Mouse (Mus musculus): Measurements from ENCODE around the gene Gm42957.
"Not testable (repeated sequence)": the region's sequence is repeated elsewhere in the genome, so short reads cannot be mapped to it uniquely, and the experiment has no call there.

Gene Gm42957

DNA sequence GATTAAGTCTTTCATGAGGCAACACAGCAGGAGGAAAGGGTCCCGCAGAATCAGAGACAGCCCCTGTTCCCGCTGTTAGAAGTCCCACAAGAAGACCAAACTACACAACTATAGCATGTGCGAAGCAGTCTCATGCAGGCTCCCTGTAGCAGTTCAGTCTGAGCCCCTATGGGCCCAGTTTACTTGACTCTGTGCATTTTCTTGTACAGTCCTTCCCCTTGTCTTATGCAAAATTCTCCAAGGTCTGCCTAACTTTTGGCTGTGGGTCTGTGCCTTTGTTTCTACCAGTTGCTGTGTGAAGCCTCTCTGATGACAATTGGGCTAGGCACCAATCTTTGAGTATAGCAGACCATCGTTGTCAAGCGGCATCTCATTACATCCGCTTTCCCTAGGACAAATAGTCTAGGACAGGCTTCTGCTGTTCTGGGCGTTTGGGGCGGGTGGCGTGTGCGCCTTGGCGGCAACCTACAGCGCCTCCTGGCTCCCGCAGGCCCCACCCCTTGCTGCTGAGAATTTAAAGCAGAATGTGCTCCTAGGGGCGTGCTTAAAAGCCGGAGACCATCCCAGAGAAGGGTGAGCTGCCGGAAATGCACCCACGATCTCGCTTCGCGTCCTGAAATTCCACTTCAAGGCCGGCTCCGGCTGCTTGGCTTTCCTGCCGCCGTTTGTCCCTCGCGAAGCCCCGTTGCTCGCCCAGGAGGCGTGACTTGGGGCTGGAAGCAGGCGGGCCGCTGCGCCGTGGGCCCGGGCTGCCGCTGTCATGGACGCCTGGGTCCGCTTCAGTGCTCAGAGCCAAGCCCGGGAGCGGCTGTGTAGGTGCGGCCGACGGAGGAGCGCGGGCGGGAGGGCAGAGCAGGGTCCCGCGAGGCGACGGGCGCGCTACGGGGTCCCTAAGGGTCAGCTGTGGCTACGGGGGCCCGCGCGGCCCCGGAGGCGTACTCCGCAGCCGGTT is at the start of gene Gm42957, which contains the start of gene Pex11b:
Gm42957 (plus strand) TSS at position 547 of the 952 bp plus-strand sequence.
Pex11b (plus strand) TSS at position 449 of the 952 bp plus-strand sequence.
- peak; percentile 87 to 89 for DNase-seq

GRCm38 (mm10) chr3:96590657-96591056 is 44.6 kb upstream of the Gm42957 start:
- DNase-seq, result no peak

DNA sequence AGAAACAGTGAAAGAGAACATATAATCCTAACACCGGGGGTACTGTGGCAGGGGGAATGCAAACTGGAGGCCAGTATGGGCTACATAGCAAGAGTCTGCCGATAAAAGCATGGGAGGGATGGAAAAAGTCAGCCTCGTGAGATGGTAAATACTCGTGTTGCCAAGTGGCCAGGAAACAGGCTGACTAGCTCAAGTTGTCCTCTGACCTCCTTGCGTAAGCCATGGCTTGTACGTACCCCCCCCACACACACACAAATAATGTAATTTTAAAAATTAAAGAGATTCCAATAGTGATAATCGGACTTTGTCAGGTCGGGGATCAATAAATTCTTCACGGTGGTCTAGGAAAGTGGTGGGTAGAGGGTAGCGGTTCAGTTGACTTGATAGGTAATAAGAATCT is 41.9 kb upstream of the Gm42957 start:
- DNase-seq, result peak in 1 of 2 experiments; percentile 62

DNA sequence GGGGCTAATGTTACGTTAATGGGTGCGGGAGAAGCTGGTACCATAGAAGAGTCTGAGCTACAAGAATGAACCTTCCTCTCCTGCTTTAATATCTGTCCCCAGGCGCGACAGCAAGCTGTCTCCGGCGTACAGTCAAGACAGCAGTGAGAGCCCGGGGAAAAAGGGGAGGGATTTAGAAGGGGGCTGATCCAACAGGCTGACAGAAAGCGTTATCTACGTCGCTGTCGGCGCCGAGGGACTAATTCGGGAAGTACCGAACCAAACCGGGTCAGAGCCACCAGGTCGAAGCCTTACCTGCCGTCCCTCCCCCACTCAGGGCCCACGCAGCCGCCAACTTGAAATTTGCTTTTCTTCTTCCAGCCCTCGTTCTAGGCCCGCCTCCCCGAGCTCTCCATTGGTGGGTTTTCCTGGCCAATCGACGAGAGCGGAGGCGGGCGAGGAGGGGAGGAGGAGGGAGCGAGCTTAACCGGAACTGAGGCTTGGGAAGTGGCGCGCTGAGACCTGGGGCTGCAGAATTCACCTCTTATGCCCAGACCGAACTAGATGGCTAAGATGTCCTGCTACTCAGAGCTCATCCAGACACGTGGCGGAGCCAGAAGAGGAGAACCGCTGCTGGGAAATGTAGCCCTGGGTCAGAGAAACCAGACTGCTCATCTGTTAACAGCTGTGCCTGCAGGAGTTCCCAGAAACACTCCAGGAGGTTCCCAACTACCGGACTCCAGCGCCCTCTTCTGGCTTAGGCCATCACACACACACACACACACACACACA is 41.3 kb upstream of the Gm42957 start, which contains the start of gene Polr3gl:
Polr3gl (minus strand) TSS at position 392 of the 771 bp plus-strand sequence.
- DNase-seq, result peak; percentile 97 to 98

DNA sequence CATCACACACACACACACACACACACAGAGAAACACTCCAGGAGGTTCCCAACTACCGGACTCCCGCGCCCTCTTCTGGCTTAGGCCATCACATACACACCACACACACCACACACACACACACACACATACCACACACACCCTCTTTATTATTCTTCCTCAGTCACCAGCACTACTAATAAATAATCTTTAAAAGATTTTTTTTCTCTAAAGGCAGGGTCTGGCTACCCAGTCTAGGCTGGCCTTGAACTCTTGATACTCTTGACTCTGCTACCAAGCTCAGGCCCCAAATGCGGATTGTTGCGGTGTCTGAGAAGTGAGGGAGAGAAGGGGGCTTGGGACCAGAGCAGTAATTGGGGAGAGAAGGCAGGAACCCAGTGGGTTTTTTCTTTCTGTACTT is 40.4 kb upstream of the Gm42957 start:
- peak in 1 of 2 experiments; percentile 49 for DNase-seq

DNA sequence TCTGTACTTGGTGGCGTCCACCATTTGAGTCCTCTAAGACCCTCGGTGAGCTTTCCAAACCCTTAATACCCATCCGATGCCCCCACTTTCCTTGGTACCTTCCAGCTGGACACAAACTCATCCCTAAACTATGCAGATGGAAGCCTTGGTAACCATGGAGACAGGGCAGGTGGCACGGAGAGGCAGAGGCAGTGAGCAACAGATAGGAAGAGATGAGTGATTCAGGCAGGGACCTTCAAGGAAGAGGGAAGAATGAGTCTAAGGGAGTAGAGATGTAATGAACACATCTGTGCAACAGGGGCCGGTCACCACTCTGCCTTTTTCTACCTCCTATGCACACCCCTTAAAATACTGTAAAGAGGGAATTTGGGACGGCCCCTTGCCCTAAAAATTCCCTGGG is 39.6 kb upstream of the Gm42957 start:
- peak; percentile 57 to 65 for DNase-seq

DNA sequence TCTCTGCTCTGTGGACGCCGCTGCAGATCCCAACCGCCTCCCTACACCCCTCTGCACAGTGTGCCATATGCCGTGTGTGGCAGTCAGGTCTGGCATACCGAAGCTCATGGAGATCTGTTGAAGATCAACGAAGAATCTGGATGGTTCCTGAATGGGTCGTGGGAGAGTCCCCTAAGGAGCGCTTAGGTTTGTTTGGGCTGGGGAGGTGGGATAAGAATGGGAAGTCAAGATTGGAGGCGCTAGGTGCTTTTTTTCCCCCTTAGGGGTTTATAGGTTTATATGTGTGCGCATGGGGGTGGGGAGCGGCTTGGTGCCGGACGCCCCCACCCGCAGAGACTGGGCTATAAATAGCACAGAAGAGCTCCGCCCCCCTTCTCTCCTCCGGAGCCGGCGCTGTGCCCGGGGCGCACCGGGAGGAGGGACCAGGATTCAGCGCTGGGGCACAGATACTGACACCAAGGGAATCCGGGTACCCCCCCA is 39.0 kb upstream of the Gm42957 start, which contains the start of gene Ankrd34a:
Ankrd34a (plus strand) TSS at position 409 of the 480 bp plus-strand sequence.
- DNase-seq, result peak; percentile 88

DNA sequence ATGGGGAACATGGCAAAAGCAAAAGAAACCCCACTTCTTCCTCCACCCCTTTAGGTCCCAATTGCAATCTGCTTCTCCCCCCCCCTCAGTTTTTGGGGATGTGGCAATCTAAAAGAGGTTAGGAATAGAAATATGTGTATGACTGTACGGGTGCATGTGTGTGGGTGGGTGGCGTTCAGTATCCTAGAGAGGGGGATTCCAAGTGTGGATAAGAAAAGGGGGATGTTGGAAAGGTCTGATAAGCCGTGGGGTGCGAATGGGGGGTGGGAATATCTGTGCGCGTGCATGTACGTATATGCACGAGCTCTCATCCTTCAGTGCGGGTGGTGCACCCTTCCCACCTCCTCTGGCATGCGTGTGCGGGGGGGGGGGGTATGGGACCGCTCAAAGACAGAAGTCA is 38.4 kb upstream of the Gm42957 start:
- DNase-seq, result peak; percentile 48 to 55

- DNase-seq, result peak; percentile 54 to 68
Measured at GRCm38 (mm10) chr3:96597435-96597891, 37.8 kb upstream of the Gm42957 start.

DNA sequence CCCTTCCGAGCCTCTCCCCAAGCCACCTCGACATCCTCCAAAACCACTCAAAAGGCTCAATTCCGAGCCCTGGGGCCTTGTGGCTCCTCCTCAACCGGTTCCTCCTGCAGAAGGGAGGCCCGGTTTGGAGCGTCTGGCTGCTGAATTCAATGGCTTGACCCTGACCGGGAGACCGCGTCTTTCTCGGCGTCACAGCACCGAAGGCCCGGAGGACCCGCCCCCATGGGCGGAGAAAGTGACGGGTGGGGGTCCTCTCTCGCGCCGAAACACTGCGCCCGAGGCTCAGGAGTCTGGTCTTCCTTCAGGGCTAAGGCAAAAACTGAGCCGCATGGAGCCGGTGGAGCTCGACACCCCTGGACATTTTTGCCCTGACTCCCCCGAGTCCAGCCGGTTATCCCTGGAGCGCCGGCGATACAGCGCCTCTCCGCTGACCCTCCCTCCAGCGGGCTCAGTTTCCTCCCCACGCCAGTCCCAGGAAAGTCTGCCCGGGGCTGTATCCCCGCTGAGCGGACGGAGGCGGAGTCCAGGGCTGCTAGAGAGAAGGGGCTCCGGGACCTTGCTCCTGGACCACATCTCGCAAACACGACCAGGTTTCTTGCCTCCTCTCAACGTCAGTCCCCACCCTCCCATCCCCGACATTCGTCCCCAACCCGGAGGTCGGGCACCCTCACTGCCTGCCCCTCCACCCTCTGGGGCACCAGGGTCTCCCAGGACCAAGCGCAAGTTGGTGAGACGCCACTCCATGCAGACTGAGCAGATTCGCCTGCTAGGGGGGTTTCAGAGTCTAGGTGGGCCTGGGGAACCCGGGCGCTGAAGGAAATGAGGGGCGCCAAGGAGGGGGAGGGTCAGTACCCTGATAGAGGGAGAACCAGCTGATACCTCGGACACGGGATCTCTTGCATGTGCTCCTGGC is 36.9 kb upstream of the Gm42957 start:
- peak; percentile 78 to 82 for DNase-seq

DNA sequence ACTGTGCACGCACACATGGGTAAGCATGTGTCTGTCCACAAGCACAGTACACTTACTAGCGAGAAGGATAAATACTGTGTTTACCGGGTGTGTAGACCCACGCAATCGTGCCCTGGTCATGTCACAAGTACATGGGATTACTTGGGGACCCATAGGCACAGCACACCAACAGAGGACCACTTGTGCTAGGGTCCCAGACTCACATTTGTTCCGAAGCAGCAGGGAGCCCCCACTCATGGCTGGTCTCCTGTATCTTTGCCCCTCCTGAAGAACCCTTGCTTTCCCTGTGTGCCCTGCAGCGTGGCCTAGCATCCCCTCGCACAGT is 36.2 kb upstream of the Gm42957 start:
- DNase-seq, result no peak

- no peak for DNase-seq
Measured at GRCm38 (mm10) chr3:96599411-96599810, 35.9 kb upstream of the Gm42957 start.

DNA sequence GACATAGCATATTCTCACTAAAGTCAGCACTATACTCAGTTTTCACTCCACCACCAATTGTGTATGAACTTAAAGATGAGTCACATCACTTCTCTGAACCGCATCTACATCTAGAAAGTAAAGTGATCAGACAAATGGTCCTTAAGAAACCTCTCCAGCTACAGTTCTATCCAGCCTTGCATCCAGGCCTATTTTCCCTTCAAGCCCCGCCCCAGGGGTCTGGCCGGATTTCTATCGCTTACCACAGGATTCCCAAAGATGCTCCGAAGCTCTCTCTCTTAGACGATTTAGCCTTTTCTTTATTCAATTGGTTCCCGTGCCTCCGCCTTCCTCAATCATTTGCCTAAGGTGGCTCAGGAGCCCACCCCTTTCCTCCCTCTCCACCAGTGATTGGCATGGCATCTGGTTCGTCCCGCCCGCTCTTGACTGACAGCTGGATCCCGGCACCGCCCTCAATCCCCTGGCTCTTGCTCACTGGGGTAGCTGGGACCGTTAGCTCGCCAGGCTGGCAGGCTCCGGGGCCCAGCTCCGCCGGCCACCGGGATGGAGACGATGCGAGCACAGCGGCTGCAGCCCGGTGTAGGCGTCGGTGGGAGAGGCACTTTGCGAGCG is 34.5 kb upstream of the Gm42957 start, which contains the start of gene Lix1l:
Lix1l (plus strand) TSS at position 511 of the 612 bp plus-strand sequence.
- DNase-seq, result peak; percentile 89 to 93

DNA sequence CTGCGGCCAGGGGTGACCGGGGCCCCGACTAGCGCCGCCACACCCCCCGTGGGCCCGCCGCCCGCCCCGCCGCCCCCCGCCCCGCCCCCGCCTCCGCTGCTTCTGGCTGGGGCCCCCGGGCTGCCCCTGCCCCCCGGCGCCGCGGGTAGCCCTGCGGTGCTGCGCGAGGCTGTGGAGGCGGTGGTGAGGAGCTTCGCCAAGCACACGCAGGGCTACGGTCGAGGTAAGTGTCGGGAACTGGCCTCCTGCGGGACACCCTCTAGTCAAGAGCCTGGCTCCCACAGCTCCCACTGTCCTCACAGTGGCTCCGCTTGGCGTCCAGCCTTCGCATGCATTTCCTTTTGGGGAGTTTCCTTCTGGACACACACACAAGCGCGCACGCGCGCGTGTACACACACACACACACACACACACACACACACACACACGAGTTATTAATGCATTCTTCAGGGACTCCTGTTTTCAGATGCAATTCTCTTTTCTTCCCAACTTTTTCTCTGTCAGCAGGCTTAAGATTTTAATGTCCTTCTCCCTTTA is 34.0 kb upstream of the Gm42957 start:
- DNase-seq, result peak; percentile 67 to 71

DNA sequence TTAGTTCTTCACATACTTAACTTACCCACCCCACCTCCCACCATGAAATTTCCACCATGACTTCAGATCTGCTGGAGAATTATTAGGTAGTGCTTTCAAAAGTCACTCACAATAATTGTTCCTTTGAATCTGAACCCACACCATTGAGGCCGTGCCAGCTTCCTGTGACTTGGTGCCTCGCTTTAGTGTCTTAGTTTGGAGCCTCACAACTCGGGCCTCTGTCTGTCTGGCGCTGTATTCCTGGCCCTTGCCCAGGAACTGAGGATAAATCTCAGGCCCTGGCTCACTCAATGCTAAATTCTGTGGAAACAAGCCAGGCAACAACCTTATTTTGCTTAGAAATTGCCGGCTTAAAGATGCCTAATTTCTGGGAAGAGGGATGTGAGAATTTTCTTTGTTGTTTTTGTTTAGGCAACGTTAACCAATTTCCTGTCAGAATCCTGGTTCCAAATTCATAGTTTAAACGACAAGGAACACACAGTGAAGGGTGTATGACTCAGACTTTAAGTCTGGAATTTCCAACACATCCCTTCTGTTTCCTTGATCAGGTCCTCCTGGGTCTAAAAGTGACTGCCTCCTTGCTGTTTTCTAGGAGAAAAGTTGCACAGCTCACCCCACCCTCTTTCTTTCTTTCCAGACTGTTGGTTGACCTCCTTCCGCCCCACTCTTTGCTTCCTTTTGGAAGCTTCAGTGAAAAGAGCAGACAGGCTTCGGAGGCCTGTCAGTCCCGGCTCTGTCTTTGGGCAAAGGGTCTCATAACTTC is 33.2 kb upstream of the Gm42957 start:
- DNase-seq, result peak; percentile 56 to 69

GRCm38 (mm10) chr3:96602704-96603084 is 32.6 kb upstream of the Gm42957 start:
- DNase-seq, result no peak

- DNase-seq, result peak; percentile 90 to 92
Measured at GRCm38 (mm10) chr3:96603311-96603710, 32.0 kb upstream of the Gm42957 start.

DNA sequence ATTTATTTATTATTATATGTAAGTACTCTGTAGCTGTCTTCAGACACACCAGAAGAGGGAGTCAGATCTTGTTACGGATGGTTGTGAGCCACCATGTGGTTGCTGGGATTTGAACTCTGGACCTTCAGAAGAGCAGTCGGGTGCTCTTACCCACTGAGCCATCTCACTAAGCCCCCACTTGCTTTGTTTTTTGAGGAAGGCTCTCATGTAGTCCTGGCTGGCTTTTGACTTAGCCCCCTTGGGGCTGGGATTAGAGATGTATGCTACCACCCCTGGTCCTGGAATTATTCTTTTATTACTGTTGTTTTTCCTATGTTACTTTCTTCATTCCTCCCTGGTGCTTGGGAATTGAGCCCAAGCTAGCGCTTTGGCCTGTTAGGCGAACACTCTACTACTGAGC is 29.3 kb upstream of the Gm42957 start:
- DNase-seq, result not testable (repeated sequence)

DNA sequence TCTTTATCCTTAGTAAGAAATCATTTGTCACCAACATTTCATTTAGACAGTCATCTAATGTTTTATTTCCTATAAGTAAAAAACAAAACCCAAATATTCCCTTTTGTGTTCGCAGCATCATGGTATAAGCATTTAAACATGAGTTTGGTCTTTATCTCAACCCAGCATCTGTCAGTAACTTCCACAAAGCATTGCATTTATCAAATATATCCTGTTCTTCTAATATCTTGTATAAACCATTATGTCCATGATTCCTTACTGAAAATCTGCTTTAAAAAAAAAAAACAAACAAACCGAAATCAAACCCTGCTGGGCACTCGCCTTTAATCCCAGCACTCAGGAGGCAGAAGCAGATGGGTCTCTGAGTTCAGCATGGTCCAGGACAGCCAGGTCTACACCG is 28.7 kb upstream of the Gm42957 start:
- no peak for DNase-seq

- DNase-seq, result no peak
Measured at GRCm38 (mm10) chr3:96617941-96618340, 17.3 kb upstream of the Gm42957 start.

All from cerebellum, postnatal 10 days (tissue).